In genomic region chr1:39160167-39160566, GRCm38 (mm10) we compare ENCODE assay signal across 24 mouse cellular contexts. TPM values are rescaled to one million over a fixed set of nuclear protein-coding genes. Genes with fewer than 3 reads are reported as not detected.
A peak's percentile ranks its signal among the peaks of the same experiment; 100 is the strongest.
DNase-seq lines count a peak whose midpoint lies in the region; ATAC-seq lines count a peak whose summit lies in the region.
"Had no signal": no experiment of that assay in that cellular context is flagged by ENCODE, and none has a peak within 500 bp of the region (broad histone marks: within the 10 kb centered on the region; RNA-seq: fewer than 3 reads in every experiment).

No protein-coding gene starts in this region.

- WGBS in midbrain, embryonic 13.5 days: 65% methylated on average over 4 of the region's 4 CpGs

- no peak overlapping the region for H3K27ac ChIP-seq in midbrain, embryonic 13.5 days
- H3K27ac ChIP-seq: forebrain, embryonic 10.5 days; heart, adult 2 months; hindbrain, embryonic 15.5 days; limb, embryonic 15.5 days; liver, embryonic 14.5 days; midbrain, embryonic 12.5 days had no signal

- H3K4me1 ChIP-seq in midbrain, embryonic 13.5 days (replicated peaks): no peaks in the 10 kb centered on the region
- H3K4me1 ChIP-seq: forebrain, embryonic 10.5 days; hindbrain, embryonic 15.5 days; limb, embryonic 15.5 days; midbrain, embryonic 12.5 days had no signal

- peak; percentile 61 to 71 for DNase-seq in frontal cortex, adult 2 months (ENCODE audit: extremely low spot score in 1 of 2, low spot score in 1 of 2)
- peak; percentile 42 to 62 for DNase-seq in layer of hippocampus, adult 18-20 months (ENCODE audit: low spot score in 2 of 2)
- peak; percentile 24 to 41 for DNase-seq in layer of hippocampus, postnatal 36 days
- peak; percentile 35 to 76 for DNase-seq in left cerebral cortex, postnatal 25 days (ENCODE audit: low spot score in 2 of 2)
- no peak for DNase-seq in heart, adult 9 months (ENCODE audit: low spot score in 2 of 2)
- no peak for DNase-seq in gastrocnemius, postnatal 36 days
- no peak for DNase-seq in cerebellum, adult 11-12 months
- DNase-seq: adrenal gland, adult 2 months; cerebellum, adult 18-20 months; cerebellum, postnatal 14 days; gastrocnemius, postnatal 10 days; heart, adult 2 months; kidney, adult 8-10 months; kidney, postnatal 14 days; lung, embryonic 14.5 days had no signal

- ATAC-seq in midbrain, embryonic 13.5 days: no peak

- no peak overlapping the region for H3K9ac ChIP-seq in midbrain, embryonic 13.5 days (replicated peaks)
- H3K9ac ChIP-seq: hindbrain, embryonic 15.5 days; limb, embryonic 15.5 days; liver, embryonic 14.5 days; lung, embryonic 14.5 days; midbrain, embryonic 12.5 days had no signal

- H3K9me3 ChIP-seq in midbrain, embryonic 13.5 days: no peaks in the 10 kb centered on the region
- H3K9me3 ChIP-seq: forebrain, embryonic 10.5 days; hindbrain, embryonic 15.5 days; limb, embryonic 15.5 days; midbrain, embryonic 12.5 days had no signal

- no peaks in the 10 kb centered on the region for H3K27me3 ChIP-seq in midbrain, embryonic 13.5 days
- H3K27me3 ChIP-seq: hindbrain, embryonic 15.5 days; limb, embryonic 15.5 days; midbrain, embryonic 12.5 days had no signal

- no peak overlapping the region for H3K4me3 ChIP-seq in midbrain, embryonic 13.5 days (replicated peaks)
- H3K4me3 ChIP-seq: forebrain, embryonic 10.5 days; heart, adult 2 months; hindbrain, embryonic 15.5 days; limb, embryonic 15.5 days; midbrain, embryonic 12.5 days had no signal

- no peaks in the 10 kb centered on the region for H3K36me3 ChIP-seq in midbrain, embryonic 13.5 days
- H3K36me3 ChIP-seq: forebrain, embryonic 10.5 days; hindbrain, embryonic 15.5 days; limb, embryonic 15.5 days; midbrain, embryonic 12.5 days had no signal

- no peak overlapping the region for H3K4me2 ChIP-seq in midbrain, embryonic 13.5 days (replicated peaks)
- H3K4me2 ChIP-seq: hindbrain, embryonic 15.5 days; limb, embryonic 15.5 days; lung, embryonic 14.5 days; midbrain, embryonic 12.5 days had no signal

- intact Hi-C loops in left cerebral cortex, postnatal 25 days (cut with DNase I): no loop called here
- intact Hi-C loops in gastrocnemius, postnatal 36 days (cut with DNase I): no loop called here

RNA-seq across cellular contexts. Expression of gene Npas2, which starts 33.4 kb away (rescaled TPM):
- 19.5 and 21.1 TPM in 2 replicates for polyA plus RNA-seq in frontal cortex, adult 2 months (2012; rRNA removed)
- 10 to 100 TPM; 37.2 to 44.9 TPM for total RNA-seq in layer of hippocampus, adult 18-20 months (2021)
- total RNA-seq in layer of hippocampus, postnatal 36 days (2021): 10 to 100 TPM; 30.1 to 33.5 TPM
- 10 to 100 TPM; 55.3 to 67.1 TPM for total RNA-seq in left cerebral cortex, postnatal 25 days (2021)
- total RNA-seq in gastrocnemius, postnatal 36 days (2021): under 1 TPM; 0.54 to 0.96 TPM
- polyA plus RNA-seq in midbrain, embryonic 13.5 days (2015; fragmentation: Nextera tagmentation; extraction: Ambion mirVana): 0.15 and 0.46 TPM in 2 replicates
- total RNA-seq: megakaryocyte, adult 5-6 weeks; MEL had no signal
- polyA plus RNA-seq: C2C12; forebrain, embryonic 10.5 days; midbrain, embryonic 12.5 days had no signal

Comparison
In these comparisons a context has a peak if more than half of its experiments do, and no peak if none do; other contexts are left out.
1. DNase-seq: peak in frontal cortex, adult 2 months (2 of 2), layer of hippocampus, adult 18-20 months (2 of 2), layer of hippocampus, postnatal 36 days (2 of 2) and left cerebral cortex, postnatal 25 days (2 of 2); none in heart, adult 9 months (0 of 2), gastrocnemius, postnatal 36 days (0 of 2) and cerebellum, adult 11-12 months (single experiment).
2. RNA of gene Npas2, which starts 33.4 kb away (total RNA-seq): 55.3 to 67.1 TPM in left cerebral cortex, postnatal 25 days, 37.2 to 44.9 TPM in layer of hippocampus, adult 18-20 months and 30.1 to 33.5 TPM in layer of hippocampus, postnatal 36 days; 0.54 to 0.96 TPM in gastrocnemius, postnatal 36 days; every median in the first group is over 10 times any median in the second.